ENCODE assay signal across 8 mouse cellular contexts in the genomic region with DNA sequence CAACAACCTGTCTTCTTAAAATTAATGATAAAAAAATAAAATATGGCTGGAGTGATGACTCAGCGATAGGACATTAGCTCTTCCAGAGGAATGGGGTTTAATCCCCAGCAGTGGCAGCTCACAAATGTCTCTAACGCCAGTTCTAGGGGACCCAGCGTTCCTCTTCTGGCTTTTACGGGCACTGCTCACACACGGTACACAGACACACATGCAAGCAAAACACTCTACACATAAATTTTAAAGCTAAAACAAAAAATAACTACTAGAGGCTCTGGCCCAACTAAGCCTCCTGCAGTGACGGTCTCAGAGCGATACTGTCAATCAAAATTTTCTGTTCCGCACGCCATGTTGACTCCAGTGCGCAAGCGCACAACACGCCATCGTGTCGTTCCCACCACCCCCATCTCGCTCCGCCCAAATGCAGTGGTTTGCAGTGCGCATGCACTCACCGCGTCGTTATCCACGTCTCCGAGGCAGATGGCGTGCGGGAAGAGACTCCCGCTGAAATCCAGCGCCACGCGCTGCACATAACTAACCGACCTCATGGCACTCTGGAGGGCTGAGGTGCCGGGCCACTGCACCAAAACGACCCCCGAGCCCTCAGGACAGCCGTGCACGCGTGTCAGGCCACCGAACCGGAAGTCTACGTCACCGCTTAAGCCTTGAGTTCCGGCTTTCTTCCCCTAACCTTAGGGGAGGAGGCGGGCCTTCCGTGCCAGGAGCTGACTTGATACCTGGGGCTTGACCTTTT. TPM values are rescaled to one million over a fixed set of nuclear protein-coding genes. Genes with fewer than 3 reads are reported as not detected.
DNase-seq lines count a peak whose midpoint lies in the region; ATAC-seq and TF ChIP-seq lines count a peak whose summit lies in the region.

A gene (minus strand): TSS at position 663 of the 751 bp plus-strand sequence.

- ATAC-seq in activated CD4-positive, CD25-positive, alpha-beta regulatory T cell, adult 4 months: peak; percentile 94
- ATAC-seq in megakaryocyte progenitor cell, adult 5-6 weeks (replicated peaks; ENCODE audit: poor library complexity): peak; percentile 84

- peak within 1 kb of the TSS; percentile 98 for H3K27ac ChIP-seq in cortical plate, adult 2 months (ENCODE audit: insufficient read depth, low read length)

- DNase-seq in gastrocnemius, postnatal 10 days: peak; percentile 93
- DNase-seq in induced T-regulatory cell, adult 2 months (ENCODE audit: low read depth): peak; percentile 100
- peak; percentile 90 to 97 for DNase-seq in left cerebral cortex, adult 9 months (ENCODE audit: low spot score in 2 of 2)
- DNase-seq in right cerebral cortex, postnatal 14 days: peak; percentile 95
- peak; percentile 95 for DNase-seq in urinary bladder, postnatal 36 days (ENCODE audit: low spot score in 2 of 2)

- peak; percentile 96 for TF ChIP-seq POLR2A in cortical plate, adult 2 months (IDR thresholded peaks at IDR 0.05; ENCODE audit: extremely low read depth, insufficient read depth, low read length)

- H3K4me3 ChIP-seq in cortical plate, adult 2 months (ENCODE audit: insufficient read depth, low read length): peak within 1 kb of the TSS; percentile 46

- TF ChIP-seq CTCF in cortical plate, adult 2 months (IDR thresholded peaks at IDR 0.05; ENCODE audit: extremely low read depth, insufficient read depth, low read length): no peak

- H3K4me1 ChIP-seq in cortical plate, adult 2 months (ENCODE audit: control insufficient read depth, insufficient read depth, low read length): no peaks in the 10 kb centered on the region

RNA-seq across cellular contexts. Expression of the gene that starts here (rescaled TPM):
- 10 to 100 TPM; 17.6 to 20.6 TPM for polyA plus RNA-seq in activated CD4-positive, CD25-positive, alpha-beta regulatory T cell, adult 4 months (2017; shearing (Covaris generic))
- 17.9 and 19.3 TPM in 2 replicates for polyA plus RNA-seq in cortical plate, adult 2 months (2012; rRNA removed)
- total RNA-seq in gastrocnemius, postnatal 10 days (2021): 10 to 100 TPM; 21.6 to 24.9 TPM
- total RNA-seq in megakaryocyte progenitor cell, adult 5-6 weeks (2015): 24.1 and 33.1 TPM in 2 replicates
- total RNA-seq in megakaryocyte progenitor cell, adult 5-6 weeks (2017): 12.9 and 15.6 TPM in 2 replicates

Comparison
In these comparisons a context has a peak if more than half of its experiments do, and no peak if none do; other contexts are left out.
1. Peak in every context shown above with its lines: DNase-seq, ATAC-seq, H3K4me3 ChIP-seq and H3K27ac ChIP-seq.